Mouse (Mus musculus): ENCODE results near the gene Crygd. TPM values are rescaled to one million over a fixed set of nuclear protein-coding genes. Genes with fewer than 3 reads are reported as not detected.

The Crygd gene
- polyA plus RNA-seq, 1 experiment from 2014 or later, result 2.0 TPM

GRCm38 (mm10) chr1:65040806-65041205 is 22.4 kb downstream of the Crygd start:
- ATAC-seq (ENCODE audit: insufficient number of reproducible peaks, low FRiP score, low TSS enrichment, low read depth), result no peak
- no peak overlapping the region for H3K4me3 ChIP-seq (replicated peaks)
- H3K4me2 ChIP-seq (replicated peaks), result no peak overlapping the region
- H3K4me1 ChIP-seq, result no peaks in the 10 kb centered on the region
- H3K9me3 ChIP-seq (replicated peaks), result no peaks in the 10 kb centered on the region
- H3K27me3 ChIP-seq, result no peaks in the 10 kb centered on the region
- no peak overlapping the region for H3K27ac ChIP-seq (replicated peaks)
- 72% methylated on average over 6 of the region's 6 CpGs for whole genome bisulfite sequencing
- no peaks in the 10 kb centered on the region for H3K36me3 ChIP-seq
- H3K9ac ChIP-seq, result no peak overlapping the region

GRCm38 (mm10) chr1:65039679-65040078 is 23.6 kb downstream of the Crygd start:
- Histone ChIP-seq H3K27me3 (no peaks in the 10 kb centered on the region), H3K4me3 (replicated peaks) (no peak overlapping the region), H3K4me2 (replicated peaks) (no peak overlapping the region), H3K27ac (replicated peaks) (no peak overlapping the region), H3K9ac (no peak overlapping the region), H3K9me3 (replicated peaks) (no peaks in the 10 kb centered on the region), H3K4me1 (no peaks in the 10 kb centered on the region), H3K36me3 (no peaks in the 10 kb centered on the region)
- ATAC-seq (ENCODE audit: insufficient number of reproducible peaks, low FRiP score, low TSS enrichment, low read depth), result no peak
- WGBS, result 75% methylated on average over 3 of the region's 3 CpGs

- ATAC-seq (ENCODE audit: insufficient number of reproducible peaks, low FRiP score, low TSS enrichment, low read depth), result no peak
- no peaks in the 10 kb centered on the region for H3K27me3 ChIP-seq
- no peak overlapping the region for H3K4me3 ChIP-seq (replicated peaks)
- H3K4me1 ChIP-seq, result no peaks in the 10 kb centered on the region
- no peak overlapping the region for H3K27ac ChIP-seq (replicated peaks)
- H3K36me3 ChIP-seq, result no peaks in the 10 kb centered on the region
- H3K9me3 ChIP-seq (replicated peaks), result no peaks in the 10 kb centered on the region
- 72% methylated on average over 2 of the region's 2 CpGs for WGBS
- H3K4me2 ChIP-seq (replicated peaks), result no peak overlapping the region
- no peak overlapping the region for H3K9ac ChIP-seq
Observed at GRCm38 (mm10) chr1:65037542-65037941, 25.7 kb downstream of the Crygd start.

- Histone ChIP-seq H3K4me2 (replicated peaks) (no peak overlapping the region), H3K9ac (no peak overlapping the region), H3K27me3 (no peaks in the 10 kb centered on the region), H3K27ac (replicated peaks) (no peak overlapping the region), H3K4me3 (replicated peaks) (no peak overlapping the region), H3K4me1 (no peaks in the 10 kb centered on the region), H3K36me3 (no peaks in the 10 kb centered on the region), H3K9me3 (replicated peaks) (no peaks in the 10 kb centered on the region)
- ATAC-seq (ENCODE audit: insufficient number of reproducible peaks, low FRiP score, low TSS enrichment, low read depth), result no peak
- 10% methylated on average over 3 of the region's 3 CpGs for WGBS
Observed at GRCm38 (mm10) chr1:65035513-65035912, 27.7 kb downstream of the Crygd start.

GRCm38 (mm10) chr1:65032641-65033040 is 30.6 kb downstream of the Crygd start, which contains the start of gene Akr1cl:
TSS of gene Akr1cl (minus strand) at chr1:65032759.
- H3K9ac ChIP-seq, result no peak within 1 kb of the TSS

GRCm38 (mm10) chr1:65028206-65028605 is 35.0 kb downstream of the Crygd start:
- Histone ChIP-seq H3K27me3 (no peaks in the 10 kb centered on the region), H3K4me1 (no peaks in the 10 kb centered on the region), H3K9me3 (replicated peaks) (no peaks in the 10 kb centered on the region), H3K4me2 (replicated peaks) (no peak overlapping the region), H3K9ac (no peak overlapping the region), H3K4me3 (replicated peaks) (no peak overlapping the region), H3K27ac (replicated peaks) (no peak overlapping the region), H3K36me3 (no peaks in the 10 kb centered on the region)
- 39% methylated on average over 9 of the region's 9 CpGs for WGBS
- no peak for ATAC-seq (ENCODE audit: insufficient number of reproducible peaks, low FRiP score, low TSS enrichment, low read depth)

More at GRCm38 (mm10) chr1:65032641-65033040, 30.6 kb downstream of the Crygd start, which contains the start of gene Akr1cl:
- H3K4me1 ChIP-seq, result no peaks in the 10 kb centered on the region
- H3K9me3 ChIP-seq (replicated peaks), result no peaks in the 10 kb centered on the region
- H3K27me3 ChIP-seq, result no peaks in the 10 kb centered on the region
- no peak within 1 kb of the TSS for H3K4me2 ChIP-seq (replicated peaks)
- H3K36me3 ChIP-seq, result no peaks in the 10 kb centered on the region
- H3K27ac ChIP-seq (replicated peaks), result no peak within 1 kb of the TSS
- ATAC-seq (ENCODE audit: insufficient number of reproducible peaks, low FRiP score, low TSS enrichment, low read depth), result no peak
- no peak within 1 kb of the TSS for H3K4me3 ChIP-seq (replicated peaks)

GRCm38 (mm10) chr1:65012726-65013125 is 50.5 kb downstream of the Crygd start:
- H3K4me3 ChIP-seq (replicated peaks), result no peak overlapping the region
- ATAC-seq (ENCODE audit: insufficient number of reproducible peaks, low FRiP score, low TSS enrichment, low read depth), result no peak
- no peak overlapping the region for H3K27ac ChIP-seq (replicated peaks)
- no peak overlapping the region for H3K9ac ChIP-seq
- no peaks in the 10 kb centered on the region for H3K27me3 ChIP-seq
- H3K4me1 ChIP-seq, result no peaks in the 10 kb centered on the region
- no peaks in the 10 kb centered on the region for H3K9me3 ChIP-seq (replicated peaks)
- no peak overlapping the region for H3K4me2 ChIP-seq (replicated peaks)
- no peaks in the 10 kb centered on the region for H3K36me3 ChIP-seq
- WGBS, result 74% methylated on average over 4 of the region's 4 CpGs

Other genes starting within 250 kb of the Crygd start
- 6.8 and 7.6 TPM in 2 replicates for gene Plekhm3, start 106.6 kb downstream of the Crygd start, polyA plus RNA-seq (2015; fragmentation: Nextera tagmentation; extraction: Ambion mirVana)
- gene Akr1cl, start 30.7 kb downstream of the Crygd start, polyA plus RNA-seq (2015; fragmentation: Nextera tagmentation; extraction: Ambion mirVana), result 0.09 TPM in 1 of 2 replicates, not detected in the other
- 1.8 and 2.4 TPM in 2 replicates for gene Cryge, start 12.3 kb downstream of the Crygd start, polyA plus RNA-seq (2015; fragmentation: Nextera tagmentation; extraction: Ambion mirVana)
- 1.8 and 1.9 TPM in 2 replicates for gene Crygc, start 10.2 kb upstream of the Crygd start, polyA plus RNA-seq (2015; fragmentation: Nextera tagmentation; extraction: Ambion mirVana)
- gene Crygb, start 18.8 kb upstream of the Crygd start, polyA plus RNA-seq (2015; fragmentation: Nextera tagmentation; extraction: Ambion mirVana), result 2.7 and 4.1 TPM in 2 replicates
- 5.7 and 7.3 TPM in 2 replicates for gene Cryga, start 39.9 kb upstream of the Crygd start, polyA plus RNA-seq (2015; fragmentation: Nextera tagmentation; extraction: Ambion mirVana)
- gene Gm28845, start 56.1 kb upstream of the Crygd start, polyA plus RNA-seq (2015; fragmentation: Nextera tagmentation; extraction: Ambion mirVana), result not detected in 2 replicates
- 0.27 and 0.33 TPM in 2 replicates for gene D630023F18Rik, start 59.8 kb upstream of the Crygd start, polyA plus RNA-seq (2015; fragmentation: Nextera tagmentation; extraction: Ambion mirVana)
- 125 and 126 TPM in 2 replicates for gene Idh1, start 123.0 kb upstream of the Crygd start, polyA plus RNA-seq (2015; fragmentation: Nextera tagmentation; extraction: Ambion mirVana)
- 10.7 and 10.9 TPM in 2 replicates for gene Pikfyve, start 123.2 kb upstream of the Crygd start, polyA plus RNA-seq (2015; fragmentation: Nextera tagmentation; extraction: Ambion mirVana)
- 0.17 and 0.24 TPM in 2 replicates for gene Pth2r, start 218.6 kb upstream of the Crygd start, polyA plus RNA-seq (2015; fragmentation: Nextera tagmentation; extraction: Ambion mirVana)

Measured in embryonic facial prominence, embryonic 15.5 days (tissue).